Mouse (Mus musculus): ENCODE results near the gene Cltrn.

Cltrn gene

DNA sequence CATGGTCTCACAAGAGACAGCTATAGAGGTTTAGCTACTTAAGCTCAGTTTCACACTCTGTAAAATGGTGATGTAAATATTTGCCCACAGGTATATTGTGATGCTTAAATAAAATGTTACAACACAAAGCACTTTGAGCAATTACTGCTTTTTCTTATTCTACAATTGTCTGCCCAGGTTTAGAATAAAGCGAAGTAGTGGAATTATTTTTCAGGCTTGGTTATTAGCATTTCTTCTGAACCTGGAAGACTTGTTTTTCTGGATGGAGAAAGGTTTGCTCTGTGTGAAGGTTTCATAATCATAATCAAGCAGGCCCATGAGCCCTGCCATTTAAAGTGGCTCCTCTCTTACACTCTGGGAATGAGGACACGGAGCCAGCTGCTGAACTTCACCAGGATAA is 50.4 kb downstream of the Cltrn start, which contains the start of gene Ace2:
Ace2 (plus strand) TSS at position 301 of the 400 bp plus-strand sequence.
- DNase-seq (ENCODE audit: low read depth) = no peak

DNA sequence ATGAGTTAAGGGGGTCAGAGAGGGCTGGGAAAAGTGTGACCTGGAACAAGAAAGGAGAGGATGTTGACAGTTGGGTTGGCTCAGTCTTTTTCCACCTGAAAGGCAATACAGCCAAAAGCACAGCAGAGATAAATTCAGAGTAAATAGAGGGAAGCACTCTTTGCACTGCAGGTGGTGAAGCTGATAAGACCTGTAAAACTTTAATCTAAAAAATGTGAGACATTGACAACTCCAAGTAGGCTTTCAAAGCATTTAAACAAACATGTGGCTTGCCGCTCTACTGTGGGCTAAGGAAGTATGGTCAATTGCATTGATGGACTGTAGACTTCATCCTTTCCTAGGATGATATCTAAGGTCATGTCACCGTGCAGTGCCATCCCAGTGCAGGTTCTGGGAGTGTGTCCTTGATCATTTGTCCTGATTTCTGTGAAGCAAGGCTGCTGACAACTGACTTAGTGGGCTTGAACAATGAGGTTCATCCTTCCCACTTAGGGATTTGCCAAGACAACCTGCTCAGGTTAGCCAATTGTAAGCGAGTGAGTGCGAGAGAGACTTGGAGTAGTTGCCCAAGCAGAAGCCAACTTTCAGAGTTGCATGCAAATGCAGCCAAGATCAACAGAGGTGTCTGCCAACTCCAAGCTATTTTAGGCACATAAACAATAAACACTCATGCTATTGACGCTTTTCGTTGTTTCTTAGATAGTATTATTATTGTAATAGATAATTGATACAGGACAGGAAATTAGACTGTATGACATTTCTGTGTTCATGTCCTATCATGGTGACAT is 57.0 kb downstream of the Cltrn start:
- DNase-seq (ENCODE audit: low read depth) = no peak

- DNase-seq (ENCODE audit: low read depth) = no peak
Observed at GRCm38 (mm10) chrX:164152703-164153102, 64.1 kb downstream of the Cltrn start.

- DNase-seq (ENCODE audit: low read depth) = no peak
Observed at GRCm38 (mm10) chrX:164153606-164154005, 65.0 kb downstream of the Cltrn start.

GRCm38 (mm10) chrX:164154594-164154993 is 66.0 kb downstream of the Cltrn start:
- no peak for DNase-seq (ENCODE audit: low read depth)

DNA sequence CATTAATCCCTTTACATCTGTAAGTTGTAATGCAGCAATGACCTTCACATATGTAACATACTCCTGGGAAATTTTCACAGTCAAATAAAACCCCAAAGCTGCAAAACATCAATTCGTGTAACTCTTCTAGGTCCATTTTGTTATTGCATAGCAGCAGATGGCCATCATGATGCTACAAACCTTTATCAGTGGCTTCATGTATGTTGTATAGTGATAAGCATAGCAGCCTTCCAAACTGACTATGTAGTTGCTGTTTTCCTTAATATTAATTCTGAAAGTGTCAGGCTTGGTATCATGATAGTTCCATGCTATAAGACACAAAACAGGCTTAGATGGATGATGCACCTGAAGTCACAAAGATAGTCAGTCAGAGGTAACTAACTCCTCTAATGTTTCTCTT is 76.1 kb downstream of the Cltrn start:
- DNase-seq (ENCODE audit: low read depth) = no peak
